Mouse (Mus musculus) CH12.LX (cell line): ENCODE results near the gene Cdc123. TPM values are rescaled to one million over a fixed set of nuclear protein-coding genes. Genes with fewer than 3 reads are reported as not detected.

Experiments
- DNase-seq: peaks from one replicate; pipeline ENCODE4 v3.0.0-alpha.2; 2013; ENCODE audit errors: extremely low read depth
- H3K27ac ChIP-seq: 2 replicates; pipeline ENCODE4 v1.5.1; 2012; ENCODE audit warnings: low read depth, mild to moderate bottlenecking, control low read depth, moderate library complexity; ENCODE audit not compliant: insufficient read depth
- H3K27me3 ChIP-seq: replicated peaks from 2 replicates; pipeline ENCODE3; 2012; ENCODE audit warnings: inconsistent platforms
- H3K36me3 ChIP-seq, 2 experiments: replicated peaks in 1 of 2; 2 replicates each; pipeline versions ENCODE3 to v1.6.1; 2012; ENCODE audit warnings: inconsistent platforms in 1 of 2, low read length in 1 of 2, mild to moderate bottlenecking in 1 of 2, mixed read lengths in 1 of 2, moderate library complexity in 1 of 2; ENCODE audit not compliant: control insufficient read depth in 1 of 2, insufficient read depth in 1 of 2
- H3K4me1 ChIP-seq, 2 experiments: 2 replicates each; pipeline ENCODE4 v1.6.1; 2012; ENCODE audit warnings: inconsistent platforms in 1 of 2, moderate library complexity in 1 of 2; ENCODE audit not compliant: insufficient read depth in 2 of 2, control insufficient read depth in 1 of 2
- H3K4me2 ChIP-seq: 2 replicates; pipeline ENCODE4 v1.6.1; 2012; ENCODE audit warnings: low read depth, mild to moderate bottlenecking, control low read depth; ENCODE audit not compliant: poor library complexity, insufficient read depth, severe bottlenecking
- H3K4me3 ChIP-seq, 3 experiments: fragments of 150-350 bp in 1 of 3; sonication (generic) in 1 of 3; replicated peaks in 1 of 3; 2 replicates each; pipeline versions ENCODE3 to v1.5.1; 2011 to 2012; ENCODE audit warnings: low read depth in 2 of 3, low read length in 2 of 3, mild to moderate bottlenecking in 2 of 3, moderate library complexity in 2 of 3, control low read depth in 1 of 3, improper control_type of control experiment in 1 of 3, inconsistent platforms in 1 of 3, mixed read lengths in 1 of 3; ENCODE audit not compliant: poor library complexity in 1 of 3
- H3K79me2 ChIP-seq: replicated peaks from 2 replicates; pipeline ENCODE4 v1.6.1; 2012; ENCODE audit warnings: mild to moderate bottlenecking, moderate library complexity; ENCODE audit not compliant: control insufficient read depth, poor library complexity, insufficient read depth, severe bottlenecking; ENCODE audit errors: extremely low read depth
- H3K9ac ChIP-seq: 2 replicates; pipeline ENCODE4 v1.6.1; 2012; ENCODE audit warnings: low read depth, mild to moderate bottlenecking, control low read depth, moderate library complexity; ENCODE audit not compliant: insufficient read depth
- H3K9me3 ChIP-seq: replicated peaks from 2 replicates; pipeline ENCODE3; 2012; ENCODE audit warnings: low read length, inconsistent platforms, mixed read lengths
- CHD1 ChIP-seq: IDR thresholded peaks from 2 replicates; pipeline ENCODE4 v1.6.1; 2012; ENCODE audit warnings: low read depth, low read length, improper control_type of control experiment, inconsistent platforms
- CHD2 ChIP-seq: IDR thresholded peaks from 2 replicates; pipeline ENCODE4 v1.6.1; 2011; ENCODE audit warnings: low read length, improper control_type of control experiment
- CTCF ChIP-seq, 2 experiments: IDR thresholded peaks in 1 of 2; conservative IDR thresholded peaks in 1 of 2; 2 replicates each; pipeline ENCODE4 v1.5.1; 2011 to 2012; ENCODE audit warnings: low read depth in 2 of 2, low read length in 2 of 2, improper control_type of control experiment in 1 of 2, inconsistent platforms in 1 of 2, mild to moderate bottlenecking in 1 of 2, moderate library complexity in 1 of 2
- E2F4 ChIP-seq: IDR thresholded peaks from 2 replicates; pipeline ENCODE4 v1.6.1; 2011; ENCODE audit warnings: low read depth, low read length, improper control_type of control experiment; ENCODE audit not compliant: insufficient replicate concordance
- ETS1 ChIP-seq: conservative IDR thresholded peaks from 2 replicates; pipeline ENCODE4 v1.6.1; 2012; ENCODE audit warnings: low read depth, mild to moderate bottlenecking, inconsistent platforms, low read length, improper control_type of control experiment, moderate library complexity
- GABPA ChIP-seq: IDR thresholded peaks from 2 replicates; pipeline ENCODE4 v1.6.1; 2012; ENCODE audit warnings: low read depth, low read length, improper control_type of control experiment, inconsistent platforms; ENCODE audit not compliant: insufficient replicate concordance
- IRF4 ChIP-seq: IDR thresholded peaks from 2 replicates; pipeline ENCODE4 v1.6.1; 2014; ENCODE audit warnings: low read depth, mild to moderate bottlenecking, inconsistent platforms, low read length, improper control_type of control experiment
- MAX ChIP-seq: IDR thresholded peaks from 2 replicates; pipeline ENCODE4 v1.6.1; 2011; ENCODE audit warnings: low read length, improper control_type of control experiment
- MXI1 ChIP-seq: IDR thresholded peaks from 2 replicates; pipeline ENCODE4 v1.6.1; 2011; ENCODE audit warnings: mild to moderate bottlenecking, low read depth, low read length, improper control_type of control experiment
- NRF1 ChIP-seq: IDR thresholded peaks from 2 replicates; pipeline ENCODE4 v1.6.1; 2014; ENCODE audit warnings: low read depth, mild to moderate bottlenecking, inconsistent platforms, low read length, improper control_type of control experiment, moderate library complexity
- POLR2AphosphoS2 ChIP-seq: IDR thresholded peaks from 2 replicates; pipeline ENCODE4 v1.6.1; 2011; ENCODE audit warnings: low read depth, low read length, improper control_type of control experiment
- RAD21 ChIP-seq: IDR thresholded peaks from 2 replicates; pipeline ENCODE4 v1.6.1; 2011; ENCODE audit warnings: low read depth, mild to moderate bottlenecking, low read length, improper control_type of control experiment, moderate library complexity
- TCF12 ChIP-seq: IDR thresholded peaks from 2 replicates; pipeline ENCODE4 v1.6.1; 2014; ENCODE audit warnings: low read depth, mild to moderate bottlenecking, inconsistent platforms, low read length, improper control_type of control experiment
- UBTF ChIP-seq: IDR thresholded peaks from 2 replicates; pipeline ENCODE4 v1.6.1; 2012; ENCODE audit warnings: low read depth, mild to moderate bottlenecking, inconsistent platforms, low read length, improper control_type of control experiment, moderate library complexity
- USF1 ChIP-seq: IDR thresholded peaks from 2 replicates; pipeline ENCODE4 v1.6.1; 2014; ENCODE audit warnings: low read depth, mild to moderate bottlenecking, inconsistent platforms, low read length, improper control_type of control experiment
- USF2 ChIP-seq: conservative IDR thresholded peaks from 2 replicates; pipeline ENCODE4 v1.6.1; 2011; ENCODE audit warnings: low read depth, low read length, improper control_type of control experiment
- ZNF384 ChIP-seq: IDR thresholded peaks from 2 replicates; pipeline ENCODE4 v1.6.1; 2012; ENCODE audit warnings: low read depth, low read length, improper control_type of control experiment, inconsistent platforms
- dilution Hi-C: fragments of 300-500 bp; cut with MboI; formaldehyde crosslinking; loops from 2 replicates; pipeline ENCODE4 v1.14.3; 2020; ENCODE audit warnings: low sequenced_read_pairs; ENCODE audit not compliant: extremely low pct_unique_long_range_greater_than_20kb, extremely low pct_ligation_motif_present
- in situ Hi-C: fragments of 300-500 bp; cut with MboI; formaldehyde crosslinking; loops from 3 replicates; pipeline ENCODE4 v1.14.3; 2019; ENCODE audit warnings: low sequenced_read_pairs, low pct_ligation_motif_present, low pct_unique_long_range_greater_than_20kb, mixed read lengths
- polyA plus RNA-seq: library from polyadenylated mRNA; unstranded; fragments of >175 nt; gene quantifications from 2 replicates; pipeline ENCODE4 v1.2.1, GENCODE M21; 2012; ENCODE audit warnings: low read depth; ENCODE audit not compliant: insufficient read length
- total RNA-seq, 2 experiments: library from RNA; depleted of rRNA; stranded (reverse); fragments of 300-350 nt in 1 of 2; fragments of >200 nt in 1 of 2; gene quantifications; 2 replicates each; pipeline ENCODE4 v1.2.3; 2012 to 2014

Cdc123 gene
- total and polyA plus RNA-seq, 3 experiments: 164 to 291 (median 215) TPM

DNA sequence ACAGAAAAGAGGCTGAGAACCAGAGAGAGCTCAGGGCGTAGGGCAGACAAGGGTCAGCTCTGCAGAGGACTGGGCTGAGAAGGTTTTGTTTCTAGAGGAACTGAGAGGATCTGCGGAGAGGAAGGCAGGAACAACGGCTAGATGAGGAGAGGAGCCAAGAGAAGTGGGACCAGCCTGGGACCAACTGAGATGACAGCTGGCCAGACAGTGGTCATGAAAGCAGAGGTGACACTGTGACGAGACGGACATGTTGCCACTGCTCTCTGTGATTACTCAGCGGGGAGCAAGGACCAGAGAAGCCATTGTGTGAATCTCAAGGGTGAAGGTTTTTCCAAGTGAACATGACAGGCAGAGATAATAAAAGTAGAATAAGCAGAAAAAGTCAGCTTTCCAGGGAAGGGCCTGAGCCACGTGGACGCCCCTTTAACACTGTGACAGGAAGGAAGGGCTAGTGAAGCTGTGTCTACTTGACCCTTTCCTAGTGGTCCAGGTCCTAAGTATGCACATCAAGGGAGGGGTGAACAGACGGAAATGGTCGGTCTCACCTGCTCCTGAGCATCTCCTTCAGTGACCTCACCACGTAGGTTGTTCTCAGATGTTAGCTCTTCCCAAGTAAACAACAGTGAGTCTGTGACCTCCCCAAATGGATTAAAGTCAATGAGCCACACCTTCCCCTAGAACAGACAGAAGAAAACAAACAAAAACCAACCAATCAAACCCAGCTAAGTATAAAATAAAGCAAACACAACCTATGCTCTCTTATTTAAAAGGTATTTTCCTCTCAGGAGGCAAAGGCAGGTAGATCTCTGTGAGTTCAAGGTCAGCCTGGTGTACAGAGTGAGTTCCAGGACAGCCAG, 46.9 kb downstream of the Cdc123 start:
- Histone ChIP-seq H3K9ac (no peak overlapping the region), H3K27me3 (no peaks in the 10 kb centered on the region)
- TF ChIP-seq IRF4 (no peak), E2F4 (no peak), USF2 (no peak)
- TF ChIP-seq, all 38 proteins: peak for 0
- no peak overlapping the region for H3K27ac ChIP-seq
- H3K4me2 ChIP-seq: no peak overlapping the region
- H3K36me3 ChIP-seq: peaks cover 61 to 85% of the 10 kb centered on the region in 2 experiments
- in situ Hi-C loops (no loop called here), dilution Hi-C loops (no loop called here)
- no peak for DNase-seq
- no peaks in the 10 kb centered on the region for H3K79me2 ChIP-seq
- H3K9me3 ChIP-seq: peaks cover 14% of the 10 kb centered on the region
- peaks cover 0 to 12% of the 10 kb centered on the region in 2 experiments; a peak in 2 of 4 replicates for H3K4me1 ChIP-seq
- H3K4me3 ChIP-seq: no peak overlapping the region

DNA sequence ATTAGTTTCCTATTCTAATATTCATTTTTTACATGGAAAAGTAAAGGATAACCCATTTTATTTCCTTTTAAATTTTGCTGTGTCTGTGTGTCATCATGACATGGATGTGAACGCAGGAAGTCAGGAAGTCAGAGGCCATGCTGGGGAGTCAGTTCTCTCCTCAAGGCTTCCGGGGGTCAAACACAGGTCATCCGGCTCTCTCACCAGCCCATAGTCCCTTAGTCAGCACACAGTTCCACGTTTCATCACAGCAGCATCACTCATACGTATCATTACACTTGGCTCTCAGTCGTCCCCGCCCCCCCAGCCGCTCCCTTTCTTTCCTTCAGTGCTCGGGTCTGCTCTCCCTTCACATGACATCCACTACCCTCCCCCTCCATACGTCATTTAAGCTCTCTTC, 51.2 kb downstream of the Cdc123 start:
- Histone ChIP-seq H3K36me3 (peaks cover 40 to 53% of the 10 kb centered on the region in 2 experiments), H3K4me1 (peaks cover 0 to 6% of the 10 kb centered on the region in 2 experiments; a peak in 2 of 4 replicates), H3K4me2 (no peak overlapping the region), H3K9me3 (peaks cover 5% of the 10 kb centered on the region), H3K4me3 (no peak overlapping the region), H3K9ac (no peak overlapping the region), H3K27ac (no peak overlapping the region), H3K79me2 (no peaks in the 10 kb centered on the region), H3K27me3 (no peaks in the 10 kb centered on the region)
- in situ Hi-C loops: no loop called here
- TF ChIP-seq RAD21 (no peak), CHD1 (no peak), CHD2 (no peak), POLR2AphosphoS2 (no peak), NRF1 (no peak), CTCF (conservative IDR thresholded peaks at IDR 0.05 in 1 of 2, IDR thresholded peaks at IDR 0.05 in 1 of 2; ENCODE audit: low read depth in 2 of 2, low read length in 2 of 2) (no peak), GABPA (no peak), ETS1 (no peak), MXI1 (no peak), MAX (no peak), ZNF384 (no peak), TCF12 (no peak), USF1 (no peak), E2F4 (no peak), UBTF (no peak)
- DNase-seq: no peak
- dilution Hi-C loops: no loop called here
